Mouse (Mus musculus) stomach, embryonic 16.5 days (tissue): ENCODE measurements around the gene Kri1. TPM values are rescaled to one million over a fixed set of nuclear protein-coding genes. Genes with fewer than 3 reads are reported as not detected.
A peak's percentile ranks its signal among the peaks of the same experiment; 100 is the strongest.

Source experiments
- ATAC-seq: fragments of 200-750 bp; cut with Nextera tagmentation; 2 replicates; pipeline ENCODE4 v1.8.0; 2017; ENCODE audit warnings: moderate number of reproducible peaks, moderate TSS enrichment; ENCODE audit not compliant: insufficient read depth, low FRiP score
- H3K27ac ChIP-seq: fragments of 300-500 bp; sonication (generic); 2 replicates; pipeline ENCODE4 v1.5.1; 2014; ENCODE audit warnings: low read length
- H3K27me3 ChIP-seq: fragments of 300-500 bp; sonication (generic); 2 replicates; pipeline ENCODE4 v1.6.1; 2014; ENCODE audit warnings: low read length, control low read depth, mixed read lengths; ENCODE audit not compliant: control insufficient read depth, insufficient read depth
- H3K36me3 ChIP-seq: fragments of 300-500 bp; sonication (generic); 2 replicates; pipeline ENCODE4 v1.6.1; 2014; ENCODE audit warnings: low read length; ENCODE audit not compliant: control insufficient read depth, insufficient read depth
- H3K4me1 ChIP-seq: fragments of 300-500 bp; sonication (generic); 2 replicates; pipeline ENCODE4 v1.6.1; 2014; ENCODE audit warnings: low read length, control low read depth, mixed read lengths; ENCODE audit not compliant: control insufficient read depth, insufficient read depth
- H3K4me2 ChIP-seq: fragments of 300-500 bp; sonication (generic); 2 replicates; pipeline ENCODE4 v1.6.1; 2014; ENCODE audit warnings: low read depth, low read length, mixed read lengths
- H3K4me3 ChIP-seq: fragments of 300-500 bp; sonication (generic); replicated peaks from 2 replicates; pipeline ENCODE4 v1.5.1; 2014; ENCODE audit warnings: mild to moderate bottlenecking, low read length
- H3K9ac ChIP-seq: fragments of 300-500 bp; sonication (generic); 2 replicates; pipeline ENCODE4 v1.6.1; 2014; ENCODE audit warnings: low read length
- H3K9me3 ChIP-seq: fragments of 300-500 bp; sonication (generic); replicated peaks from 2 replicates; pipeline ENCODE4 v1.6.1; 2016; ENCODE audit warnings: low read length, control low read depth; ENCODE audit not compliant: control insufficient read depth
- WGBS: fragments of 180-500 bp; shearing (Covaris S2); extraction: QIAGEN DNeasy Blood & Tissue Kit; methylation state at CpG from one replicate; pipeline ENCODE4 v1.1.7; 2014; 5-methylcytosine and 5-hydroxymethylcytosine counted together
- polyA plus RNA-seq: library from polyadenylated mRNA; unstranded; fragments of >200 nt; fragmentation: Nextera tagmentation; extraction: Ambion mirVana; gene quantifications from 2 replicates; pipeline ENCODE4 v1.2.1, GENCODE M21; 2015

Kri1 gene
- 15.2 and 18.2 TPM in 2 replicates for polyA plus RNA-seq

GRCm38 (mm10) chr9:21287571-21288402 lies at the start of gene Kri1:
TSS of gene Kri1 (minus strand) at chr9:21287969.
- no peaks in the 10 kb centered on the region for H3K9me3 ChIP-seq
- H3K9ac ChIP-seq, result peak within 1 kb of the TSS; percentile 80
- H3K4me1 ChIP-seq, result peaks cover 27% of the 10 kb centered on the region
- ATAC-seq, result peak; percentile 82
- peak within 1 kb of the TSS; percentile 73 for H3K4me2 ChIP-seq
- H3K4me3 ChIP-seq, result peak within 1 kb of the TSS; percentile 77
- peak within 1 kb of the TSS; percentile 90 for H3K27ac ChIP-seq
- no peaks in the 10 kb centered on the region for H3K27me3 ChIP-seq
- WGBS, result under 1% methylated on average over 59 of the region's 59 CpGs
- peaks cover 5% of the 10 kb centered on the region; the same call in 1 of the 2 replicates for H3K36me3 ChIP-seq

- Histone ChIP-seq H3K4me2 (no peak overlapping the region), H3K9ac (no peak overlapping the region), H3K36me3 (no peaks in the 10 kb centered on the region), H3K27me3 (no peaks in the 10 kb centered on the region), H3K9me3 (no peaks in the 10 kb centered on the region), H3K4me3 (no peak overlapping the region), H3K27ac (no peak overlapping the region), H3K4me1 (peaks cover 2% of the 10 kb centered on the region; the same call in 1 of the 2 replicates)
- ATAC-seq, result no peak
- 78% methylated on average over 8 of the region's 8 CpGs for WGBS
These were observed 48.7 kb upstream of the Kri1 start for GRCm38 (mm10) chr9:21336491-21336890.

GRCm38 (mm10) chr9:21335391-21335790 lies 47.6 kb upstream of the Kri1 start:
- 74% methylated on average over 4 of the region's 4 CpGs for WGBS
- H3K27me3 ChIP-seq, result no peaks in the 10 kb centered on the region
- H3K9me3 ChIP-seq, result no peaks in the 10 kb centered on the region
- peaks cover 2% of the 10 kb centered on the region; the same call in 1 of the 2 replicates for H3K4me1 ChIP-seq
- ATAC-seq, result no peak
- no peak overlapping the region for H3K27ac ChIP-seq
- no peaks in the 10 kb centered on the region for H3K36me3 ChIP-seq
- H3K4me3 ChIP-seq, result no peak overlapping the region
- H3K9ac ChIP-seq, result no peak overlapping the region; the same call in 1 of the 2 replicates
- H3K4me2 ChIP-seq, result no peak overlapping the region

GRCm38 (mm10) chr9:21334747-21335146 lies 47.0 kb upstream of the Kri1 start:
- no peaks in the 10 kb centered on the region for H3K9me3 ChIP-seq

GRCm38 (mm10) chr9:21333523-21333922 lies 45.8 kb upstream of the Kri1 start:
- Histone ChIP-seq H3K4me1 (peaks cover 2% of the 10 kb centered on the region; the same call in 1 of the 2 replicates), H3K36me3 (no peaks in the 10 kb centered on the region), H3K9ac (no peak overlapping the region), H3K4me2 (no peak overlapping the region), H3K4me3 (no peak overlapping the region), H3K9me3 (no peaks in the 10 kb centered on the region), H3K27ac (no peak overlapping the region), H3K27me3 (no peaks in the 10 kb centered on the region)
- WGBS, result 72% methylated on average over 1 of the region's 1 CpGs
- ATAC-seq, result no peak

More at GRCm38 (mm10) chr9:21334747-21335146, 47.0 kb upstream of the Kri1 start:
- Histone ChIP-seq H3K27ac (no peak overlapping the region), H3K4me1 (peaks cover 2% of the 10 kb centered on the region; the same call in 1 of the 2 replicates), H3K4me2 (no peak overlapping the region), H3K27me3 (no peaks in the 10 kb centered on the region), H3K4me3 (no peak overlapping the region), H3K9ac (no peak overlapping the region), H3K36me3 (no peaks in the 10 kb centered on the region)
- ATAC-seq, result no peak

GRCm38 (mm10) chr9:21332161-21333061 lies 44.6 kb upstream of the Kri1 start:
- Histone ChIP-seq H3K36me3 (no peaks in the 10 kb centered on the region), H3K4me2 (no peak overlapping the region), H3K4me3 (no peak overlapping the region), H3K27me3 (no peaks in the 10 kb centered on the region), H3K9ac (no peak overlapping the region), H3K9me3 (no peaks in the 10 kb centered on the region), H3K4me1 (peaks cover 6% of the 10 kb centered on the region; the same call in 1 of the 2 replicates), H3K27ac (no peak overlapping the region; the same call in 1 of the 2 replicates)
- WGBS, result 52% methylated on average over 9 of the region's 9 CpGs
- no peak for ATAC-seq

- H3K27me3 ChIP-seq, result no peaks in the 10 kb centered on the region
- no peak for ATAC-seq
- H3K27ac ChIP-seq, result no peak overlapping the region
- no peak overlapping the region for H3K4me3 ChIP-seq
- 82% methylated on average over 12 of the region's 12 CpGs for WGBS
- H3K9ac ChIP-seq, result no peak overlapping the region
- H3K4me1 ChIP-seq, result peaks cover 6% of the 10 kb centered on the region; the same call in 1 of the 2 replicates
- no peak overlapping the region for H3K4me2 ChIP-seq
- H3K36me3 ChIP-seq, result no peaks in the 10 kb centered on the region
- no peaks in the 10 kb centered on the region for H3K9me3 ChIP-seq
These were observed 43.8 kb upstream of the Kri1 start for GRCm38 (mm10) chr9:21331365-21332140.

- Histone ChIP-seq H3K4me3 (no peak overlapping the region), H3K9ac (no peak overlapping the region), H3K27ac (no peak overlapping the region), H3K27me3 (no peaks in the 10 kb centered on the region), H3K4me1 (peaks cover 6% of the 10 kb centered on the region; the same call in 1 of the 2 replicates), H3K36me3 (peaks cover 3% of the 10 kb centered on the region; the same call in 1 of the 2 replicates), H3K9me3 (no peaks in the 10 kb centered on the region), H3K4me2 (no peak overlapping the region)
- 89% methylated on average over 10 of the region's 10 CpGs for WGBS
- ATAC-seq, result no peak
These were observed 42.0 kb upstream of the Kri1 start for GRCm38 (mm10) chr9:21329699-21330289.
